Mouse (Mus musculus): Measurements from ENCODE around the gene Nop53. TPM values are rescaled to one million over a fixed set of nuclear protein-coding genes. Genes with fewer than 3 reads are reported as not detected.

The Nop53 gene
- 534 TPM for total RNA-seq (2023)

GRCm38 (mm10) chr7:15945721-15946536 lies at the start of gene Nop53:
TSS of gene Nop53 (minus strand) at chr7:15946074.

GRCm38 (mm10) chr7:15967312-15967711 lies 21.4 kb upstream of the Nop53 start, which contains the start of gene Ehd2:
TSS of gene Ehd2 (minus strand) at chr7:15967567.

GRCm38 (mm10) chr7:15922220-15922773 lies 23.6 kb downstream of the Nop53 start, which contains the start of gene Selenow:
TSS of gene Selenow (minus strand) at chr7:15922402.

Other genes with a start within 250 kb of the Nop53 start
- not detected for gene Obox5, start 195.9 kb downstream of the Nop53 start, total RNA-seq (2023)
- gene Obox6, start 106.4 kb downstream of the Nop53 start, total RNA-seq (2023): not detected
- not detected for gene Crx, start 66.1 kb downstream of the Nop53 start, total RNA-seq (2023)
- not detected for gene Crxos, start 63.5 kb downstream of the Nop53 start, total RNA-seq (2023)
- 190 TPM for gene Selenow, start 23.7 kb downstream of the Nop53 start, total RNA-seq (2023)
- gene Ehd2, start 21.5 kb upstream of the Nop53 start, total RNA-seq (2023): 0.86 TPM
- 77.1 TPM for gene Bicra, start 101.8 kb upstream of the Nop53 start, total RNA-seq (2023)
- not detected for gene Zfp541, start 115.7 kb upstream of the Nop53 start, total RNA-seq (2023)
- 209 TPM for gene Napa, start 152.4 kb upstream of the Nop53 start, total RNA-seq (2023)
- gene Kptn, start 173.8 kb upstream of the Nop53 start, total RNA-seq (2023): 35.1 TPM
- gene Slc8a2, start 183.8 kb upstream of the Nop53 start, total RNA-seq (2023): 0.21 TPM
- gene Meis3, start 229.0 kb upstream of the Nop53 start, total RNA-seq (2023): 39.8 TPM

All from CD8-positive naive resting alpha-beta T cell, adult 57 days (primary cell).